Mouse (Mus musculus) embryo, embryonic 10 days (tissue): ENCODE measurements around the gene Gm17720.

ENCODE experiments used
- DNase-seq: peaks from one replicate; pipeline ENCODE4 v3.0.0-alpha.2; 2015; ENCODE audit warnings: low spot score

Gm17720 gene

GRCm38 (mm10) chr8:110102653-110103052, at the start of gene Gm17720:
Gm17720 (minus strand) TSS chr8:110102753.
- no peak for DNase-seq

GRCm38 (mm10) chr8:110145538-110145937, 43.0 kb upstream of the Gm17720 start:
- DNase-seq: peak; percentile 85

DNA sequence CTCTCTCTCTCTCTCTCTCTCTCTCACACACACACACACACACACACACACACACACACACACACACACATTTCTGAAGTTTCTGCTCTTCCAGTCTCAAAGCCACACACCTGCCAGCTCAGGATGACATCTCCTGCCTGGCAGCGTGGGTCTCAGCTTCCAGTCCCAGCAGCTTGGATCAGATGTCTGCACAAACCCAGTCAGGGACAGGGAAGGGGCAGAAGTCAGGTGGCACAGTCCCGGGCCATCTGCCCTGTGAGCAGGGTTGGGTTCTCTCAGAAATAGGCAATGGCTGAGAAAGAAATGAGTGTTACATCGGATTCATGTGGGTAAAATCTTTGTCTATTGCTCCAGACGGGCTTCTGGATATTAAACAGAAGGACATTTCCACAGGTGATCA, 38.2 kb upstream of the Gm17720 start:
- DNase-seq: no peak

DNA sequence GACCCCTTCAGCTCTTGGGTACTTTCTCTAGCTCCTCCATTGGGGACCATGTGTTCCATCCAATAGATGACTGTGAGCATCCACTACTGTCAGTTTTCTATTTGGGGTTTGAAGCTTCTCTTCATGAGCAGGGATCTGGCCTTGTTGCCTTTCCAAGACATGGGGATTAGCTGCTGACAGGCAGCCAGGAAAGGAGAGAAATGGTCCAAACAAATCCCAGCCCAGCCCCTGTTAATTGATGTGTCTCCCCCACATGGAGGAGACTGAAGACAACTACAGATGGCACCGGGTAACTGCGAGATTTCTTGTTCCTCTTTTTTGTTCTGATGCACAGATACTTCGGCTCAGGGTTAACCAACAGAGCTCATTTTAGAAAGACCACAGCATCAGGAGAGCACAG, 37.6 kb upstream of the Gm17720 start:
- no peak for DNase-seq

DNA sequence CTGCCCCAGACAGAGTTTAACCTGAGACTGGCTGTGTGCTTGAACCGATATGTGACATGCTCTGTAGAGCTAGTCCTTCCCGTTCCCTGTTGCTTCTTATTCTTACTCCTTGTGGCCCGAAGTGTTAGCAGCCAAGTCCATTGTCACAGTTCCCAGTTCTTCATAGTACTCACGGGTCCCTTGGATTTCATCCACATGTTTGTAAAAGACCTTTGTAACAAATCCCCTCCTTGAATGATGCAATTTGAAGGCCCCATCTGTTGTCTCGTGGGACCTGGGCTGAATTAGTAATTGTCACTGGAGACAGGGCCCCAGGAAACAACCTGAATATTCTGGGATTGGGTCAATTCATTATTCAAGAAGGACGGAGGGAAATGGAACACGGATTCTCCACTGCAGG, 33.0 kb upstream of the Gm17720 start:
- no peak for DNase-seq

DNA sequence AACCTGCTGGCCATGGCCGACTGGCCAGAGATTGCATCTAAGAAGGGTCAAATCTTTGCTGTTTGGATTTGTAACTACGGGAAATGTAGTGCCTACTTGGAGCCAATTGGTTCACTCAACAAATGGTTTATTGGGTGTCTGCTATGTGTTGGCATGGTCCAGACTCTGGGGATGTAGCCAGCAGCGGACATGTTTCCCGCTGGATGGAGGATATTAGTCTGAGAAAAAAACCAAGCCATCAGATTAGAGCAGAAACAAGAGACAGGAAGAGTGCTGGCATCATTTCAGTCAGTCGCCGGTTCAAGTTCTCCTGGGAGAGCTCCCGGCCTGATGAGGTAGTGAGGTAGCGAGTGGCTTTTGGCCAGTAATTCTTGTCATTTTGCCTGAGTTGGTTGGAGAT, 31.7 kb upstream of the Gm17720 start:
- no peak for DNase-seq

GRCm38 (mm10) chr8:110130537-110130936, 28.0 kb upstream of the Gm17720 start:
- peak; percentile 88 for DNase-seq

DNA sequence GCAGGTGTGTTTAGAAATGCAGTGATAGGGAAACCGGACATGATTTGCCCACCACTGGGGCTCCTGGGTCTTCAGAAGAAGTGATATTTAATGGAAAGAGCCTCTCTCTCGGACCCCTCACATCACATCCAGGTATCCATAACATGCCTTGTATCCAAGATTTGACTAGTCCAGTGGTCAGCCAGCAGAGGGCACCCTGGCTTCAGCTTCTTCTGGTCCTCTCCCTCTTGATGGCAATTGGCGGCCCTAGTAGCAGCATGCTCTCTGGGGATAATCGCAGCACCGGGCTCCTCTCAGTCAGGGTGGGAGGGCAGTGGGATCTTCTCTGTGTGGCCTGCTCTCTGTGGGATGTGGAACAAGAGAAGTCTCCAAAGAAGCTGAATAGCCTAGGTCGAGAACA, 17.2 kb upstream of the Gm17720 start:
- peak; percentile 57 for DNase-seq

DNA sequence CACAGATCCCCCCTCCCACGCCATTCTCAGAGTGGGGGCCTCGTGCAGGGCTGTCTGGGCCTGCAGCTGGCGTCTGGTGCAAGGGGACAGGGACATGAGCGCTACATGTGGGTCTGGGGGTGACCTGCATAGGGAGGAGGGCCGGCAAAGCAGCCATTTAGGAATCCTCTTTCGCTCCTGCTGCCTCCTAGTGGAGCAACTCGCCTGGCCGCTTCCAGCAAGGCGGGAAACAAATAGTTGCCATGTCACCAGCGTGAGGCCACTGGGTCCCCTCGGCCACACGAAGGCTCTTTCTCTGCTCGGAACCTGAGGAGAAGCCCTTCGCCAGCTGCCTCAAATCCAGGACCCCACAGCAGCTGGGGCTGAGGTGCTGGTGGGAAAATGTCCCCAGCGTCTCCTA, 877 bp downstream of the Gm17720 start:
- no peak for DNase-seq

DNA sequence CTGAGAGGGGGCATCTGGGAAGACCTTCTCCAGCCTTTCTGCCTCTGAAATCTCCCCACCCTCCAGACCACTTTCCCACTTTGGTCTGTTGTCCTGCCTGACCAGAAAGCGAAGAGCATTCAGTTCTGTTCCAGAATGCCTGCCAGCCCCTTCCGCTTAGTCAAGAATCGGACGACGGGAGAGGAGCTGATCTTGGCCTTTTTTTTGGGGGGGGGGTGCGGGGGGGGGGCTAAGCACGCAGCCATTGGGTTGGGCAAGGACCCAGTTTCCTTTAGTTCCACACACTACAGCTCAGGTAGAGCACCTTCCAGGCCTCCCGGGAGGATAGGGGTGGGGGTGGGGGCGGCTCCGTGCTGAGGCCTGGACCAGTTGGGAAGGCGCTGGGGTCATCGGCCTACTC, 1.6 kb downstream of the Gm17720 start, which contains the start of gene Gm21964:
Gm21964 (plus strand) TSS at position 301 of the 400 bp plus-strand sequence.
- DNase-seq: no peak

DNA sequence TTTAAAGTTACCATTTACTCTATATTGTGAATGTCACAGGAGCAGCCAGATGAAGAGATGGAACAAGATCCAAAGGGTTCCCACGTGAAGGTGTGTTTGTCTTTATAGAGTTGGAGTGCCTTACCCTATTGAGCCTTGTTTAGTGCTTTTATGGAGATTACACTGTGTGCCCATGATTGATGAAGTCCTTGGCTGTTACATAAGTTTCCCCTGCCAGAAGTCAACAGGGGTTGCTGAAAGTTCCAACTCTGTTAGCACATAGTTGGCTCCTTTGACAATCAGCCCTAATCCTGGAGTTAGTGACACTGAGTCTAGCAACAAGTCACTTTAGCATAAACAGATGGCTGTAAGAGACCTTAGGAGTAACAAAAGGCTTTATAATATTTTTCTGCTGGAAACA, 10.7 kb downstream of the Gm17720 start:
- DNase-seq: no peak

DNA sequence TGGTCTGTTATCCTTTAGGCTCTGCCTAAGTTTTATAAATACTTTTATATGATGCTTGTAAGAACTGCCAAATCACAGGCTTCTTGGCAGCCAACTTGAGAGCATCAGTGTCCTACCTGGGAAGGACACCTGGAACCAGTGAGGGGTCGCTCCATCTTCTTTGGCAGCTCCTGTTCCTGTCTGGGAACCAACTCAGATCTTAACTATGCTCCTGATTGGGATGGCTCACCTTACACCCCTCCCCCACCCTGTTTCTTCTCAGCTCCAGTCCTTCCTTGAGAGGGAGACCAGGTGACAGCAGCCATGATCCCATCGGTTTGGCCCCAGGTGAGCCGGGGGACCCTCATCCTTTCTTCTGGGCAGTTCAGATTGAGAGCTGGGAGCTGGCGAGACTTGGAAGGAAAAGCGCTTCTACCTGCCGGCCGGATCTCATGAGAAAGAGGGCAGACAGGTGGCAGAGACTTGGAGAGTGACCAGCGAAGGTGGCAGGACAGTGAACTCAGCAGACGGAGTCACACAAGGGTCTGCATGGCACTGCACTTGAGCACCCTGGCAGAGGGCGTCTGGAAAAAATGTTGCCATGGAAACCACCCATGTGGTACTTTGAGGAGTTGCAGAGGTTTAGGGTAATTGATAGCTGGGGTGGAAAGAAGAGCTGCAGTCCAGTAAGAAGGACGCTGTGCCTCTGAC, 20.0 kb downstream of the Gm17720 start:
- DNase-seq: no peak

- DNase-seq: peak; percentile 77
Measured at GRCm38 (mm10) chr8:110079282-110080221, 23.0 kb downstream of the Gm17720 start, which contains the start of gene Zfp612. Zfp612 (plus strand) TSS chr8:110079746.

- DNase-seq: no peak
Measured at GRCm38 (mm10) chr8:110074496-110074895, 28.1 kb downstream of the Gm17720 start.

GRCm38 (mm10) chr8:110071600-110071999, 31.0 kb downstream of the Gm17720 start:
- DNase-seq: peak; percentile 92

DNA sequence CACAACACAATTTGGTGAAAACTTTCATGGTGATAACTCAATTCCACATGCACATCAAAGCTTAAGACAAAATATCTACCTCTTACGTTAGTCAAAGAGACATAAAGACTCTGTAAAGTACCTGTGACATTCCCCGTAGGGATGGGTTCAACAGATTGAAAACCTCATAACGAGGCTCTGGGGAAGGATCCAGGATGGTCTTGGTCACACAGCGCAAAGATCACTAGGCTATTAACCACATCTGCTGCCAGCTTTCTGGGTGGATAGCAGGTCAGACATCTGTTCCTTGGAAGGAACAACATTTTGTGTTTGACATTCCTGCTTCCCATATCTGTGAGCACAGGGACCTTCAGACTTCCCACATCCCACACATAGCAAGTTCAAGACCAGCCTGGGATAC, 32.8 kb downstream of the Gm17720 start:
- no peak for DNase-seq

- no peak for DNase-seq
Measured at GRCm38 (mm10) chr8:110065676-110066075, 36.9 kb downstream of the Gm17720 start.

DNA sequence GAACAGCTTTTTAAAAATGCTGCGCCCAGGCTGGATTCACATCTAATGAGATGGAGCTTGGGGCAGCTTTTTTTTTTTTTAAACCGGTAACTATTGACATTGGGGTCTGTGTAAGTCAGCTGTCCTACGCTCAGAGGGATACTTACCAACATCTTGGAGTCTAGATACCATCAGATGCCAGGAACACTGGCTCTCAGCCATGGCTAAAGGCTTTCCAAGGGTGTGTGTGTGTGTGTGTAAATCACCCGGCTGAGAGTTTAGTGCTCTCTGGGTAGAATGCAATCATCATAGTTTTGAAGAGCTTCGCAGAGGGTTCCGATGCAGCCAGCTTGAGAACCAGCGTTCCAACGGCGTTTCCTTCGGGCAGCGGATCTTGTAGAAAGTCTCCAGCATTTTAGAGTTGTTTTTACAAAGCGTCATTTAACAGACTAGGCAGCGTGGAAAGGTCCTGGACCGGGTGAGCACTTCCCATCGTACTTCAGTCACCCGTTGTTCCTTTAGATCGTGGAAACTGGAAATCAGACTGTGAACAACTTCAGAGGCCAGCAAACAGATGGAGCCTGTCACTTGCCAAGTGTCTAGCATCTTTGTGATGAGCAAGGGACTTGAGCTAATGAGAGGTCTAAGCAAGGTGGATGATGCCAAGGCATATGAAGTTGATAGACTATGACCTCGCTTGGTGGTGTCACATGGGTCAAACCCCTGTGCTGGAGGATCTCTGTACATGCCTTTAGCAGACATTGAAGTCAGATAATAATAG, 37.8 kb downstream of the Gm17720 start:
- DNase-seq: no peak

- DNase-seq: no peak
Measured at GRCm38 (mm10) chr8:110064161-110064560, 38.4 kb downstream of the Gm17720 start.

DNA sequence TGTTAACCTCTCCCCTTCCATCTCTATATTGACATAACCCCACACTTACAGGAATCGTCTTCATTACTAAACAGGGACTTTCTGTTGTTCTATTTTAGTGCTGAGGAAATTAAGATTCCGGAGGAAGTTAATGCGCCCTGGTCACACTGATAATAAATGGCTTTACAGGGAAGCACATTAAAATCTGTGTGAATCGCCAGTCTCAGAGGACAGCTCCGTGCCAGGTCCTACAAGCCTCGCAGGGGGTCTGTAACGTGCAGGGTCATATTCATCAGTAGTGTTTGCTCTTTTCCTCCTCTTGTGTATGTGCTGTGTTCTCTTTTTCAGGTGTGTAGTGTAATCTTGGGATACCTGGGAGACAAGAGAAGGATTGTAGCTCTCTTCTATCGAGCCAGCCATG, 44.3 kb downstream of the Gm17720 start:
- no peak for DNase-seq

DNA sequence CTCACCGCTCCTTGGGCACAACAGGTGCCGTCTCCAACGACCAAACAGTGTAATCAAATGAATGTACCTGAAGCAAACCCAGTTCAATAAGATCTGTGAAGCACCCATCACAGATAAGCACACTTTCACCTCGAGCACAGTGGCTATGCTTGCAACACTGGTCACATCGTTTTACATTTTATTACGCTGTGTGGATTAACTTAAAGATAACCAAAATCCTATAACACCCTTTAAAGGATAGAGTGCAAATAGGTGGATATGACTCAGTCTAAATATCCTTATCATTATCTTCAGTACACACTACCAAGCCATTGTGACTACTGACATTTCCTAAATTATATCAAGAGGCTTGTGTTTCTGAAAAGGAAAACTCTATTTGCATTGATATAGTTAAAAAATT, 51.3 kb downstream of the Gm17720 start:
- DNase-seq: no peak

DNA sequence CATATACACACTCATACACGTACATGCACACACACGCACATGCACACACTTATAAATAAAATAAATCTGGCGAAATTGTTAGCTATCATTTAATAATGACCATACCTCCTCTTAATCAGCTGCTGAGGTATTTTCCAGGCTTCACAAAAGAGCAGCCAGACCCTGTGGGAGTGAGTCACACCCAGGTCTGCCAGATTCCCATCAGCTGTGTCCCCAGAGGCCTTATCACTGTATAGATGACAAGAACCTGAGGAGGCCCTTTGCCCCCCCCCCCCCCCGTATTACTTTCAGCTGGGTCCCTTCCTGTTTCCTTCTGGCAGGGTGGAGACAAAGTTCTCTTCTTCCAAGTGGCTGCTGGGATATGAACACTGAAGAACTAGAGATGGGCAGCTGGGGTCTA, 62.0 kb downstream of the Gm17720 start:
- no peak for DNase-seq
